Mouse (Mus musculus) MEL (cell line): Measurements from ENCODE around the gene Pawr. TPM values are rescaled to one million over a fixed set of nuclear protein-coding genes. Genes with fewer than 3 reads are reported as not detected.

Source experiments
- DNase-seq: peaks from one replicate; pipeline ENCODE4 v3.0.0; 2011; ENCODE audit warnings: low read depth, low spot score
- H3K27ac ChIP-seq: 2 replicates; pipeline ENCODE4 v1.5.1; 2012; ENCODE audit warnings: low read depth, mild to moderate bottlenecking, control low read depth, low read length, moderate library complexity; ENCODE audit not compliant: control insufficient read depth
- H3K27me3 ChIP-seq, 2 experiments: fragments of 150-350 bp in 1 of 2; sonication (generic) in 1 of 2; 2 replicates each; pipeline ENCODE4 v1.6.1; 2012; ENCODE audit warnings: low read length in 2 of 2, mild to moderate bottlenecking in 2 of 2, improper control_type of control experiment in 1 of 2, moderate library complexity in 1 of 2; ENCODE audit not compliant: insufficient read depth in 2 of 2, control insufficient read depth in 1 of 2
- H3K36me3 ChIP-seq, 2 experiments: 2 replicates each; pipeline ENCODE4 v1.6.1; 2012 to 2014; ENCODE audit warnings: low read length in 2 of 2, improper control_type of control experiment in 1 of 2, inconsistent platforms in 1 of 2, mild to moderate bottlenecking in 1 of 2; ENCODE audit not compliant: insufficient read depth in 2 of 2, control insufficient read depth in 1 of 2
- H3K4me1 ChIP-seq, 2 experiments: fragments of 150-350 bp in 1 of 2; sonication (generic) in 1 of 2; 2 replicates each; pipeline ENCODE4 v1.6.1; 2012; ENCODE audit warnings: low read length in 2 of 2, improper control_type of control experiment in 1 of 2, mild to moderate bottlenecking in 1 of 2; ENCODE audit not compliant: insufficient read depth in 2 of 2, control insufficient read depth in 1 of 2
- H3K4me3 ChIP-seq, 2 experiments: fragments of 150-350 bp in 1 of 2; sonication (generic) in 1 of 2; 2 replicates each; pipeline ENCODE4 v1.5.1; 2012; ENCODE audit warnings: low read depth in 2 of 2, low read length in 2 of 2, mild to moderate bottlenecking in 2 of 2, moderate library complexity in 2 of 2, control low read depth in 1 of 2, improper control_type of control experiment in 1 of 2; ENCODE audit not compliant: control insufficient read depth in 1 of 2, insufficient read depth in 1 of 2
- H3K79me2 ChIP-seq: 2 replicates; pipeline ENCODE4 v1.6.1; 2012; ENCODE audit warnings: mild to moderate bottlenecking, low read length, moderate library complexity; ENCODE audit not compliant: control insufficient read depth, poor library complexity, insufficient read depth
- H3K9ac ChIP-seq: 2 replicates; pipeline ENCODE4 v1.6.1; 2012; ENCODE audit warnings: low read depth, mild to moderate bottlenecking, control low read depth, low read length, moderate library complexity; ENCODE audit not compliant: control insufficient read depth, poor library complexity, severe bottlenecking
- H3K9me3 ChIP-seq: fragments of 150-350 bp; sonication (generic); replicated peaks from 2 replicates; pipeline ENCODE4 v1.6.1; 2012; ENCODE audit warnings: mild to moderate bottlenecking, low read length, improper control_type of control experiment, moderate library complexity; ENCODE audit not compliant: insufficient read depth
- BHLHE40 ChIP-seq: IDR thresholded peaks from 2 replicates; pipeline ENCODE4 v1.6.1; 2012; ENCODE audit warnings: low read depth, mild to moderate bottlenecking, inconsistent platforms, low read length, improper control_type of control experiment, borderline replicate concordance
- CHD1 ChIP-seq: IDR thresholded peaks from 2 replicates; pipeline ENCODE4 v1.6.1; 2012; ENCODE audit warnings: low read depth, mild to moderate bottlenecking, inconsistent platforms, low read length, improper control_type of control experiment
- CTCF ChIP-seq, 3 experiments: IDR thresholded peaks in 2 of 3; conservative IDR thresholded peaks in 1 of 3; 2 replicates each; pipeline ENCODE4 v1.5.1; 2011 to 2012; ENCODE audit warnings: low read length in 3 of 3, low read depth in 2 of 3, mild to moderate bottlenecking in 2 of 3, improper control_type of control experiment in 1 of 3, inconsistent platforms in 1 of 3, mixed read lengths in 1 of 3, moderate library complexity in 1 of 3; ENCODE audit not compliant: control insufficient read depth in 1 of 3, insufficient read depth in 1 of 3, poor library complexity in 1 of 3, severe bottlenecking in 1 of 3
- E2F4 ChIP-seq: IDR thresholded peaks from 2 replicates; pipeline ENCODE4 v1.6.1; 2011; ENCODE audit warnings: low read depth, low read length, improper control_type of control experiment, borderline replicate concordance
- ELF1 ChIP-seq: IDR thresholded peaks from 2 replicates; pipeline ENCODE4 v1.6.1; 2014; ENCODE audit warnings: low read depth, mild to moderate bottlenecking, inconsistent platforms, low read length, improper control_type of control experiment, moderate library complexity
- ETS1 ChIP-seq: IDR thresholded peaks from 2 replicates; pipeline ENCODE4 v1.6.1; 2012; ENCODE audit warnings: low read depth, mild to moderate bottlenecking, inconsistent platforms, low read length, improper control_type of control experiment, moderate library complexity
- HCFC1 ChIP-seq: IDR thresholded peaks from 2 replicates; pipeline ENCODE4 v1.6.1; 2012; ENCODE audit warnings: low read depth, mild to moderate bottlenecking, inconsistent platforms, low read length, improper control_type of control experiment, moderate library complexity
- JUND ChIP-seq: IDR thresholded peaks from 2 replicates; pipeline ENCODE4 v1.6.1; 2011; ENCODE audit warnings: low read depth, mild to moderate bottlenecking, improper control_type of control experiment, low read length
- KAT2A ChIP-seq: conservative IDR thresholded peaks from 2 replicates; pipeline ENCODE4 v1.6.1; 2012; ENCODE audit warnings: low read depth, low read length, improper control_type of control experiment, inconsistent platforms
- MAX ChIP-seq: IDR thresholded peaks from 2 replicates; pipeline ENCODE4 v1.6.1; 2011; ENCODE audit warnings: low read length, improper control_type of control experiment
- MXI1 ChIP-seq: IDR thresholded peaks from 2 replicates; pipeline ENCODE4 v1.6.1; 2011; ENCODE audit warnings: mild to moderate bottlenecking, low read depth, low read length, improper control_type of control experiment
- MYC ChIP-seq: IDR thresholded peaks from 2 replicates; pipeline ENCODE4 v1.6.1; 2011; ENCODE audit warnings: low read depth, mild to moderate bottlenecking, low read length, improper control_type of control experiment, moderate library complexity
- NELFE ChIP-seq: IDR thresholded peaks from 2 replicates; pipeline ENCODE4 v1.6.1; 2011; ENCODE audit warnings: low read depth, low read length, improper control_type of control experiment
- POLR2AphosphoS2 ChIP-seq: IDR thresholded peaks from 2 replicates; pipeline ENCODE4 v1.6.1; 2011; ENCODE audit warnings: low read length, improper control_type of control experiment
- POLR2AphosphoS5 ChIP-seq: IDR thresholded peaks from 2 replicates; pipeline ENCODE4 v1.6.1; 2012; ENCODE audit warnings: low read depth, borderline replicate concordance, mild to moderate bottlenecking, inconsistent platforms, low read length, moderate library complexity, mixed read lengths
- SMC3 ChIP-seq: IDR thresholded peaks from 2 replicates; pipeline ENCODE4 v1.6.1; 2011; ENCODE audit warnings: low read depth, low read length, improper control_type of control experiment
- TCF12 ChIP-seq: IDR thresholded peaks from 2 replicates; pipeline ENCODE4 v1.6.1; 2014; ENCODE audit warnings: low read depth, mild to moderate bottlenecking, inconsistent platforms, low read length, improper control_type of control experiment, moderate library complexity
- UBTF ChIP-seq: IDR thresholded peaks from 2 replicates; pipeline ENCODE4 v1.6.1; 2012; ENCODE audit warnings: low read depth, mild to moderate bottlenecking, inconsistent platforms, low read length, improper control_type of control experiment, moderate library complexity, borderline replicate concordance; ENCODE audit not compliant: insufficient read depth
- USF2 ChIP-seq, 2 experiments: IDR thresholded peaks; 2 replicates each; pipeline ENCODE4 v1.6.1; 2011 to 2012; ENCODE audit warnings: improper control_type of control experiment in 2 of 2, low read length in 2 of 2, borderline replicate concordance in 1 of 2, inconsistent platforms in 1 of 2, low read depth in 1 of 2, mild to moderate bottlenecking in 1 of 2; ENCODE audit not compliant: insufficient read depth in 1 of 2
- ZC3H11A ChIP-seq: IDR thresholded peaks from 2 replicates; pipeline ENCODE4 v1.6.1; 2012; ENCODE audit warnings: low read depth, mild to moderate bottlenecking, inconsistent platforms, low read length, improper control_type of control experiment
- ZKSCAN1 ChIP-seq: IDR thresholded peaks from 2 replicates; pipeline ENCODE4 v1.6.1; 2012; ENCODE audit warnings: low read depth, mild to moderate bottlenecking, inconsistent platforms, low read length, improper control_type of control experiment, moderate library complexity
- ZMIZ1 ChIP-seq: IDR thresholded peaks from 2 replicates; pipeline ENCODE4 v1.6.1; 2012; ENCODE audit warnings: low read depth, mild to moderate bottlenecking, inconsistent platforms, low read length, improper control_type of control experiment, moderate library complexity
- polyA plus RNA-seq, 2 experiments: library from polyadenylated mRNA; stranded (reverse) in 1 of 2; unstranded in 1 of 2; fragments of >175 nt in 1 of 2; fragments of >200 nt in 1 of 2; gene quantifications; 2 replicates each; pipeline versions ENCODE4 v1.2.1 to v1.2.4; 2012; ENCODE audit warnings: low replicate concordance in 2 of 2, low read depth in 1 of 2; ENCODE audit not compliant: insufficient read length in 2 of 2, insufficient read depth in 1 of 2, missing spikeins in 1 of 2
- total RNA-seq: library from RNA; depleted of rRNA; stranded (reverse); fragments of 300-350 nt; gene quantifications from 2 replicates; pipeline ENCODE4 v1.2.3, GENCODE M21; 2012

Pawr gene
- total and polyA plus RNA-seq, 3 experiments = 20.7 to 29.6 TPM; not detected in 1

DNA sequence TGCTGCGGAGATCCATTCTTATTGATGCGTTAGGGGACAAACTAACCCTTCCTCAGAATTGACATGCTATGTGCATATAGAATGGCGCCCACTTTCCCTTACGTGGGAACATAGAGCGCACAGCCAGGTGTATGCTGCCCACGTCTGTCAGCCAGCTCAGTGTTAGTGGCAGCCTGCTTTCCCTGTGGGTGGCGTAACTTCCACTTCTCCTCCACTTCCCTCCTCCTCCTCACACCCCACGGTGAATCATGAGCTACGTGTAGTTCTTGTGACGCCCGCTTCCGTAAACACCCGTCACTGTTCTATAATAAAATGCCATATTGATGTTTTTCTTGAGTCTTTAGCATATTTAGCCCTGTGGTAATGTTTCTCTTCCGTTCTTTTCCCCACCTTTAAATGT lies 63.7 kb downstream of the Pawr start:
- Histone ChIP-seq H3K4me3 (peak overlapping the region; percentile 28 to 36; a peak in 3 of 4 replicates), H3K79me2 (no peaks in the 10 kb centered on the region; the same call in 1 of the 2 replicates), H3K27ac (peak overlapping the region; percentile 90), H3K36me3 (peaks cover 5 to 25% of the 10 kb centered on the region in 2 experiments), H3K4me1 (peaks cover 10 to 18% of the 10 kb centered on the region in 2 experiments), H3K9ac (peak overlapping the region; percentile 41), H3K9me3 (no peaks in the 10 kb centered on the region), H3K27me3 (no peaks in the 10 kb centered on the region)
- TF ChIP-seq SMC3 (no peak), ELF1 (no peak), TCF12 (no peak), KAT2A (no peak), ZMIZ1 (no peak), POLR2AphosphoS5 (no peak), ETS1 (no peak), MAX (0 out of 2 replicates have a peak, but pooled peaks have one; percentile 15), CHD1 (no peak), JUND (no peak), NELFE (0 out of 2 replicates have a peak, but pooled peaks have one; percentile 15)
- peak; percentile 63 for DNase-seq

DNA sequence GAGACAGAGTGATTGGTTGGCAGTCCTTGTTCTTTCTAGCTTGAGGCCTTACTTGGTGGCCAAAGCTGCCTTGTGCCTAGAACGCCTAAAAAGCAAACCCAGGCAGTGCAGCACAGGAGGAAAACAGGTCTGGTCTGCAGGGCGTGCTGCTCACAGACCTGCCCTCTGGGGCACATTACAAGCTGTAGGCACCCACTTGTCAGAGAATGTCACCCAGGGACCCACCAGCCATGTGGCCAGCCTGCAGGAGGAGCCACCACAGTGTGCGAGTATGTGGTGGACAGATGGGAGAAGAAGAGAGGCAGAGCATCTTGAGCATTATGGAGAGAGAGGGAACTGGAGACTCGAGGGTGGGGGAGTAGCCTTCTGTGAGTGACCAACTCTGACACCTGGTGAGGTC lies 70.8 kb downstream of the Pawr start:
- no peak overlapping the region for H3K4me3 ChIP-seq
- DNase-seq = no peak
- peaks cover 0 to 3% of the 10 kb centered on the region in 2 experiments; a peak in 1 of 4 replicates for H3K4me1 ChIP-seq
- no peak overlapping the region for H3K27ac ChIP-seq
- no peaks in the 10 kb centered on the region for H3K27me3 ChIP-seq
- no peaks in the 10 kb centered on the region for H3K9me3 ChIP-seq
- TF ChIP-seq UBTF = no peak
- H3K9ac ChIP-seq = no peak overlapping the region
- H3K36me3 ChIP-seq = peaks cover 0 to 10% of the 10 kb centered on the region in 2 experiments; a peak in 2 of 4 replicates
- no peaks in the 10 kb centered on the region for H3K79me2 ChIP-seq

DNA sequence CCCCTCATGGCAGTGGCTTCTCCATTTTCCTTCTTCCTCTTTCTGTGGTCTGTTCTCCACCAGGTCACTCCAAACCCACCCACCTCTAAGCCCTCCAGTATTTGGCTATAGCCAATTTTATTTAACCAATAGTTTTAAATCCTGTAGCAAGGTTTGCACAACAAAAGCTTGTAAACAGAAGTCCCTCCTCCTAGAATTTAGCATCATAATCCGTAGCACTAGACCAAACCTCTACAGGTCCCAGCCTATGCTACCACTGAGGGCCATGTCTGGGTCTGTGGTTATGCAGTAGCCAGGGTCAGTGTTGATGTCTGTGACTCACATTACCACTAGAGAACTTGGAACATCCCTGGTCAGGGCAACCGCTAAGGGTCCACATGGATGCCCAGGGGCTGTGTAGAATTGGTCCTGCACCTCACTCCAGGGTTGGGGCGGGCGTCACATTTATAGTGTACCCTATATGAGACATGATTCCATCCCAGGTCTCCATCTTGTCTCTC lies 71.5 kb downstream of the Pawr start:
- no peaks in the 10 kb centered on the region for H3K9me3 ChIP-seq
- H3K9ac ChIP-seq = no peak overlapping the region
- no peak overlapping the region for H3K4me3 ChIP-seq
- peaks cover 2 to 10% of the 10 kb centered on the region in 2 experiments for H3K36me3 ChIP-seq
- DNase-seq = no peak
- TF ChIP-seq POLR2AphosphoS2 = no peak
- TF ChIP-seq ZKSCAN1 = no peak
- no peak for TF ChIP-seq JUND
- TF ChIP-seq ZMIZ1 = no peak
- TF ChIP-seq BHLHE40 = no peak
- no peak for TF ChIP-seq USF2 (IDR thresholded peaks at IDR 0.05; ENCODE audit: borderline replicate concordance in 1 of 2, insufficient read depth in 1 of 2, low read depth in 1 of 2, low read length in 2 of 2)
- no peak for TF ChIP-seq HCFC1
- no peak for TF ChIP-seq CTCF (IDR thresholded peaks at IDR 0.05 in 2 of 3, conservative IDR thresholded peaks at IDR 0.05 in 1 of 3; ENCODE audit: control insufficient read depth in 1 of 3, insufficient read depth in 1 of 3, low read depth in 2 of 3, low read length in 3 of 3, poor library complexity in 1 of 3, severe bottlenecking in 1 of 3)
- TF ChIP-seq MXI1 = no peak
- TF ChIP-seq SMC3 = no peak
- no peak for TF ChIP-seq MAX
- no peak for TF ChIP-seq MYC
- TF ChIP-seq ZC3H11A = no peak
- no peak for TF ChIP-seq E2F4
- TF ChIP-seq KAT2A = no peak
- no peak overlapping the region for H3K27ac ChIP-seq
- peaks cover 0 to 3% of the 10 kb centered on the region in 2 experiments; a peak in 1 of 4 replicates for H3K4me1 ChIP-seq
- H3K27me3 ChIP-seq = no peaks in the 10 kb centered on the region
- no peaks in the 10 kb centered on the region for H3K79me2 ChIP-seq
